Mouse (Mus musculus): Measurements from ENCODE around the gene Nkx6-2.

The Nkx6-2 gene

DNA sequence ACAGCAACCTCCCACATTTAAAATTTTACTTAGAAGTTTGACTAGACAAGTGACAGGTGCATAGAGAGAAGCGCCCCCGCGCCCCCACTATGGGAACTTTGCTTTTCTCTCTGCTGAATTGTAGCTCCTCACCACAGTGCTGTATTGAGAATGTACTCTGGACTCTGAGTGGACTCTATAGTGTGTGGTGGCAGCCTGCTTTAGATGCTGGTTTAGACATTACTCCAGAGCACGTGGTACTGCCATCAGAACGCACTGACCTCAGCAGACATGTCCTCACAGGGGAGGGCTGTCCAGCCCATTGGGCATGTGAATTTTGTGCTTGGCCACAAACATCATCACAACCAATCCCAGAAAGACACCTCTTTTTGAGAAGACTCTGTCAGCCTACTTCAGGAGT is 11.8 kb downstream of the Nkx6-2 start:
- 94% methylated on average over 5 of the region's 5 CpGs for WGBS

DNA sequence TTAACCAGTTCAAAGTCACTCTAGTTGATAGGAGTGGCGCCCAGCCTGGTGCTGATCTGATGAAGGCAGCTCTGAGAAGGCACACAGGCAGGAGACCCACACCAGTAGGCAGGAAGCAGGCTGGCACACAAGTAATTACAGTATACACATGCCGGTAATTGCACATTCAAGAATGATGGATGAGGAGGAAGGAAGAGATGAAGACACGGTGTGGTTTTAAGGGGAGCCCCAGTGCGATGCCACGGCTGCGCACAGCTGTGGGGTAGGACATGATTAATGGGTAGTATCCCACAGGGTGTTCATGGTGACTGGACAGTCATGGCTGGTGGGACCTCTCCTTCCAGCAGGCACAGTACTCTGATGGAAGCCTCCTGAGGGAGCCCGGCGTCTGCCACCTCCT is 16.1 kb downstream of the Nkx6-2 start:
- WGBS: 86% methylated on average over 8 of the region's 8 CpGs

DNA sequence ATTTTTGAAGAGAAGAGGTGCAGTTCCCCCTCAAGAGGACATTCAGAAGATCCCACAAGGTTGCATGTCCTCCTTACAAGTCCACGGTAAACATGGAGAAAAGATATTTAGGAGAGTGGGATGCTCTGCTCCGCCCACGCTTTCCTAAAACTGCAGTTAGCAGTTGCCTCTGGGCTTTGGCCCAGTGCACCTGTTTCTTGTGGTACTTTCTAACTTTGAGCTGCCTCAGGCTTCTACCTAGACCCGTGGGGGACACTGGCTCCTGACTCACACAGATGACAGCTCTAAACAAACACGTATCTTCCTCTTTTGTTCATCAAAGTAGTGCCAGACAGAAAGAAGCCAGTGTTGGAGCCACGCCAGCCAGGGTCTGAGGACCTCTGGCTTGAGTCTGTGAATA is 16.6 kb downstream of the Nkx6-2 start:
- 61% methylated on average over 6 of the region's 6 CpGs for WGBS

DNA sequence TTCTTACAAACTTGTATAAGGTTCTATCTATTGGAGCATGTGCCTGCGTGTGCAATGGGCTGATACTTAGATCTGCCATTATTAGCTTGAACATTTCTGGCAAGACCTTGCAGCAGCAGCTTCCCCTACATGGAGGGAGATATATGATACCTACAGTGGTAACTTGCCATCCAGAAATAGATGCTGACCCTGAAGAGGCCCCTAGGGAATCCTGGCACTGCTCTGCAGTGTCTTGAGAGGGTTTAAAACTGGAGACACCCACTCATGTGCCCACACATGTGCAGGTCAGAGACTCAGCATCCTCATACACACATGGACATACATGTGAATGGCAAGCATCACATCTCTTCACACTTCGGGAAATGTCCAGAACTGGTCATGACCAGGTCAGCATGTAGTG is 18.4 kb downstream of the Nkx6-2 start:
- 94% methylated on average over 2 of the region's 2 CpGs for WGBS

DNA sequence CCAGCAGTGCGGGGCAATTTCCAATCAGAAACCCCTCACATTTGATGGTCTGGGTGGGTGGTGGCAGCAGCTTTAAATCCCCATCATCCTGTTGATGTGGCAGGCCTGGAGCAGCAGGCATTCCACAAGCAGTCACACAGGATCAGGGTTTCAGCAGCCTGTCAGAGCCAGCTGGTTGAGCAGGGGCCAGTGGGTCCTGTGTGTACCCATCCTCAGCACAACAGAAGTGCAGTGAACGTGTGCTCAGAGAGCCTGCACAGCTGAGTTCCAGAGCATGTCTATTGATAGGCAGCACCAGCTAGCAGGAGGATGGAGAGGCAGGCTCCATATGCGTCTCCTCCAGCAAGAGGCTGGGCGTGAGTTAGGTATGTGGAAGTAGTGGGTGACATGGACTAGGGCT is 19.2 kb downstream of the Nkx6-2 start:
- 68% methylated on average over 4 of the region's 4 CpGs for WGBS

DNA sequence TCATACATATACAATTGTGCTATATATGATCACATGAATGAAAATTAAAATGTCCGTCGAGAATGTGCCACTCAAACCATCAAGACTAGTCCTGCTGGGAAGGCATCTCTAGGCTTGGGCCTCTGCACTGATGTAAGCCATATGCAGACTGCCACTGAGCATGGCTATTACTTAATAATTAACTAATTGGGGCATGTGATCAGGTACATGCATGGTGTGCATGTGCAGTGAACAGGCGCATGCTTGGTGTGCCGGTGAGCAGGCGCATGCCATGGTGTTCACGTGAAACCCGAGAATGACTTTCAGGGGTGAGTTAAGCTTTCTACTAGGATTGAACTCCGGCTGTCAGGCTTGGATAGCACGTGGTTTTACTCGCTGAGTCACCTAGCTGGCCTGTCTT is 22.9 kb downstream of the Nkx6-2 start:
- 93% methylated on average over 10 of the region's 10 CpGs for WGBS

DNA sequence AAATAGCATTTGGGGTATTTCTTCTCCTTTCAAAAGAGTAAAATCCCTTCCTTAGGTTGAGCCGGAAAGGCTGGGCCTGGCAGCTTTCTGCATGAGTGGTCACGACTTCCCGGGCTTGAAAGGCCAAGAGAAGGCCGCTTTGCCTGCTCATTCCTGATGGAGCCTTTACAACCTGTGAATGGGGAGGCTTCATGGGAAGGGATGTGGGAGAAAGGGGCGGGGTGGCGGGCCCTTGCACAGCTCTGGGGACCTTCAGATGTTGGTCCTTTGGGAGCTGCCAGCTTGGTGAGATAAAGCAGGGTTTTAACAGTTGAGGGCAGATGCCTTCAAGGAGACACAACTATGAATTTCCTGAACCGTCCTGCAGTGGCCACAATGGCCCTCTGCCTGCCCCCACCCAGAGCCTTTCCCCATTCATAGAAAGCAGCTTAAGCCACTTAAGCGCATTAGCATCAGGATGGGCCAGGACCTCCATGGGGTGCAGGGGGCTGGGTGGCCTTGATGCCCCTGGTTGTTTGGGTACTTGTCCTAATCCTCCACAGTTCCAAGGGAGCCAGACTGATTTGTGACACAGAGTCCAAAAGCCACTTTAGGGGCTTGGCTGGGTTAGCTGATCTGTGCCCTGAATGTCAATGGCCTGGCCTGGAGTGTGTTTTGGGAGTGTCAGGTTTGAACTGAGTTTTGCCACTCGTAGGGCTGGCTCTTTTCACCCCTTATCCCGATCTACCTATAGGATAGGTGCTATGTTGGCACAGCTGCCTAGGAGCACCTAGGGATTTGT is 25.7 kb downstream of the Nkx6-2 start:
- 75% methylated on average over 10 of the region's 10 CpGs for WGBS

DNA sequence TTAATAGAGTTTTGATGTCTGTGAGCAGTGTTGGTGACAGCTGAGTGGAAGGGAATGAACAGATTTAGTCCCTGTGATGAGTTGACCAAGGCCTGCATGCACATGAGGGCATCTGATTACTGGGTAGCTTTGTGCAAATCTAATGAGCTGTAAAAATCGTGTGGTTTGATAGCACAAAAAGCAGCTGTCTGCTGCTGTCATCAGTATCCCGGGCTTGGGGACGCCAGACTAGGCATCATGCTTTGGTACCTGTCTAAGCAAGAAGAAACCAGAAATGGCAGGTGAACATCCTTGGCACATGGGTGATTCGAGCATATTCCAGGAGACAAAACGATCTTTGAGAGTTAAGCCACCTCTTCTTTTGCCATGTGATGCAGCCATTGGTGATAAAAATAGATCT is 26.3 kb downstream of the Nkx6-2 start:
- 50% methylated on average over 5 of the region's 5 CpGs for WGBS

DNA sequence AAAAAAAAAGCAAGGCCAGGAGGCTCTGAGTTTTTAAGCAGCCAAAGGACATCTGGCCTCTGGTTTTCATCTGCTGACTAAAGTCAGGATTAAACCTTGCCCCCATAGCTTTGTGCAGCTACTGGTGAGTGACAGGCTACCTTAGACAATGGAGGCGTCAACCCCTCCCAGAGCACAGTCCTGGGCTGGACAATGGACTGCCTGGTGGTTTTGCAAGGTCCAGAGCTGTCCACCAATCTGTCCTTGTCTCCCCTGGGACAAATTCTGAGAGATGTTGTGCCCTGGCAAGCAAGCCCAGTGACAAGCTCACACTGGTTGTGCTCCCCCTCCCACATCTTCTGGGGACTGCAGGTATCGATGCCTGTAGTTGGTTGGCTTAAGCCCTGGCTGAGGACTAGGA is 31.1 kb downstream of the Nkx6-2 start:
- 91% methylated on average over 2 of the region's 2 CpGs for WGBS

DNA sequence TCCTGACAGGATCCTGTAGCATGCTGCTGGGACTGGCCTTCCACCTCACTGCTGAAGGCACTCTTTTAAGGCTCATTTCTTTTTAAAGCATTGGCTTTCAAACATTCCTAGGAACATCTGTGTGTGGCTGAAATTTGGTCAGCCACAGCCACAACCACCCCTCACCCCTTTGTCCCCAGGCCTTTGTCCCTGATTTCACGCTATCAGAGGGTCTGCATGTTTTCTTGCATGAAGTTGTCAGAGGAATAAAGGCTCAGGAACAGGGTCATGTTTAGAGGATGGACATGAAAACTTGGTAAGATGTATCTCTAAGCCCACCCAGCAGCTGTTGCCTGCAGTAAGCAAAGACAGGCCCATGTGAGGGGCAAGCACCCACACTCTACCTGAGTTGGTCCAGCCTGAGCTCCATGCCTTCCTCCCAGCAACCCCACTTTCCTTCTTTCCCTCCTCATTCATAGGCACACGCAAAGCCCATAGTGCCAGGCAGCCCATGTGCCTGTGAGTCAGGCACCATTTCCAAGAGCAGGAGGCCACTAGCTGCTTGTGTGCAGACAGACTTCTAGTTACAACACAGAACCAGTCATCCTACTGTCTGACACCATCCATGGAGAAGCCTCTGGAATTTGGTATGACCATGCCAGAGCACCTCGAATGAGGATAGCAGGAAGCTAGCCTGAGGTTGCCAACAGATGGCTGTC is 32.4 kb downstream of the Nkx6-2 start:
- WGBS: 79% methylated on average over 3 of the region's 3 CpGs

DNA sequence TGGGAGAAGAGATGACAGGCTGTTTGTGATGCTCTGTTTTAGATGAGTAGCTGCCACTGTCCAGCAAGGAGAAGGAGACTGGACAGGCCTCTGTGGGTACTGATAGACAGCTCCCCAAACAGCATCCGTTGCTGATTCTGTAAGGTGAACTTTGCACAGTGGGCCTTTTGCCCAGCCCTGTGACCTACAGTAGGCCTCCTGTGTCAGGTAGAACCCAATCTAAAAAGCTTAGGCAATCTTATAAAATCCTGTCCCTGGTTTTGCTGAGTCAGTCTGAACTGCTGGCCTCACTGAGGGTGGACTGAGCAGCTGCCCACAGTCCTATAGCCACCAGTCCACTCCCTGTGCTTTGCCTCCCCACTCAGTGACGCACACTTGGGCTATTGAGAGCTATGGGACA is 35.3 kb downstream of the Nkx6-2 start:
- WGBS: 94% methylated on average over 2 of the region's 2 CpGs

DNA sequence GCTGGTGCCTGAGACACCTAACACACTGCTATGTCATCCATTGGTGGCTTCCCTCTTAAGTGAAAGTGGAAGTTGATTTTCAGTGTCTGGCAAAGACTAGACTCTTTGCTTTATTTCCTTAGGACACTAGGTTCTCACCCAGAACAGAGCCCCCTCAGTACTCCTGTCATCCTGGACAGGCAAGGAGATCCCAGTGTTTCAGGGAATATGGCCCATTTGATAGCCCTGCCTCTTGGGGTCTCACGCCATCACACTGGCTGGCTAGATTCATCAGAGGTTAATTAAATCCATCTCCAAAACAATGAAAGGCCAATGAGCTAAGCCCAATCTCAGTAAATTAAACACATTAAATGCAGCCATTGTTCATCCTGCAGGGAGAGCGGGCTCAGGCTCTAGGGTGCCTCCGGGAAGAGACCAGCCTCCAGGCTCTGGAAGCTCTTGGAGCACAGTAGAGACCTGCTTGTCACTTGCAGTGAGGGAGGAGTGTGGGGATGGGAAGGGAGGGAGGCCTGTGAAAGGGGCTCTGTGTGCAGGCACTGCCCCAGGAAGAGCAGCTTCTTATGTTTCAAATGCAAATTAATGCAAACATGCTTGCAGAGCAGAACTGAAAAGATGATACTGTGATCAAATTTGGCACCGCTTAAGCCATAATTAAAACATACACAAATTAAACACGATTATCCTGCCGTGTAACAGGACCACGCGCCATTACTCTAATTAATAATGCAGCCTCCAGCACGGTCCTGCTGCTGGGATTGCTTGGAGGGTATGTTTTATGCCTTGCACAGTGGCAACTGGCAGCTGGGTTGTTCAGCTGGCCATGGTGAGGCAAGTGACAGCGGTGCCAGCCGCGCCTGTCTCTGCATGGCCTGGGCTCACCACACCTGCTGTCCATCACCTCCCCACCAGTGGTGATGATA is 37.6 kb downstream of the Nkx6-2 start:
- WGBS: 52% methylated on average over 12 of the region's 12 CpGs

DNA sequence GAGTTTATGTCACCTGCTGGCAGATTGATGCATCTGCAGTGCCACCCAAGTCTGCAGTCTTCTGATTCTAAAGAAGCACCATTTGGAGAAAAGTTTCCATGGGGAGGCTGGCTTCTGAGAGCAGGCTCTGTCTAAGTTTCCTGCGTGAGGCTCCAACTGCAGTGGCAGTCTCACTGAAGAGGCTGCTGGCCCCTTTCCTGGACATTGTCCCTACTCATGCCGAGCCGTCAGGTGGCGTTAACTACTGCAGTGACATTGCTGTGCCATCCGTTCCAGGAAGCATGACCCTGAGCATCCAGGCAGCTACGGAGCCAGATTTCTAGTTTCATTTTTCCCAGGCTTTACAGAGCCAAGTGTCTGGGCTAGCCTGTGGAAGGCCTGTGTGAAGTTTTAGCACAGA is 41.2 kb downstream of the Nkx6-2 start:
- WGBS: 89% methylated on average over 6 of the region's 6 CpGs

DNA sequence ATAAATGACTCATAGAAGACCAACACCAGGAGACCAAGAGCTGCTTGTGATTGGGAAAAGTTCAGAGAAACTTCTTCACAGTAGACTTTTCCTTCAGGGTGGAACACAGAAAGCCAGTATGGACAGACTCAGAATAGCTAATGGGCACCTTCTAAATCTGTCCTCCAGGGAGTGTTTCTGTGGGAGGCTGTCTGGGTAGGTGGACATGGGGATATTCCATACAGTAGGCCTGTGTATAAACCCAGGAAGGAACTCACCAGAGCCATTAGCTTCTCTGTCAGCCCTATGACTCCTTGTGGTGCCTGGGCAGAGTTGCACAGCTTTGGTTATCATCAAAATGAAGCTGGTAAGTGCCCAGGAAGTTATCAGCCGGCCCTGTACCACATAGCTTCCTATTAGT is 42.0 kb downstream of the Nkx6-2 start:
- 71% methylated on average over 1 of the region's 1 CpGs for WGBS

DNA sequence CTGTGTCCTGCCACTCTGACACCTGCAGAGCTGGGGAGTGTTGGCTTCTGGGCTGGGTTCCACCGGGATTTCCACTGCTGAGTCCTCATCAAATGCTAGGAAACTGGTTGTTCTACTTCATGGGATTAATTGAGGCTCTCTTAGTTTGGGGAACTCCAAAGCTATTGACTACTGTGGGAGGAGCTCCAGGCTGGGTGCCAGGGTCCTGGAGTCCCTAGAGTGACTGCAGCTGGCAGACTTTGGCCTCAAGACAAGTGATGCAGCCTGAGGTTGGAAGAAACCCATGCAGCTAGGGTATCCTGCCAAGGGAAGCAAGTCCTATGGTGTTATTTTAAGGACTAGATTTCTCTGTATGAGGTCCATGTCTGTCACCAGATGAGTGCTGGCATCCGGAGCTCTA is 44.1 kb downstream of the Nkx6-2 start:
- WGBS: 56% methylated on average over 2 of the region's 2 CpGs

DNA sequence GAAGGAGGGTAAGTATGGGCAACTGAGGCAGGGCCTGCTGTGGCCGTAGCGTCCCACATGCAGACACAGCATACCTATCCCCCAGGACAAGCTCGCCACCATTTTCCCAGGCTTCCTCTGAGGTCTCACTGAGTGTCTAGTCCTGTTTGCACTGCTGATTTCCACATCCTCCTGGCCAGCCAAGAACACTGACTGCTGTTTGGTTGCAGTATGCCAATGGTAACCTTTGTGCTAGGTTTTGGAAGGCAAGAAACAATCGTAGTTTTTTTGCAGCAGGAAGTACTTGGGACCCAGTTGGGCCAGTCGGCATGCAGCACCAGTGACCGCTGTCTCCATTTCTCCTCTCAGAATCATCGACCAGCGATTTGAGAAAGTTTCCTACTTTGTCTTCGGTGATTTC is 44.8 kb downstream of the Nkx6-2 start:
- WGBS: 95% methylated on average over 9 of the region's 9 CpGs

DNA sequence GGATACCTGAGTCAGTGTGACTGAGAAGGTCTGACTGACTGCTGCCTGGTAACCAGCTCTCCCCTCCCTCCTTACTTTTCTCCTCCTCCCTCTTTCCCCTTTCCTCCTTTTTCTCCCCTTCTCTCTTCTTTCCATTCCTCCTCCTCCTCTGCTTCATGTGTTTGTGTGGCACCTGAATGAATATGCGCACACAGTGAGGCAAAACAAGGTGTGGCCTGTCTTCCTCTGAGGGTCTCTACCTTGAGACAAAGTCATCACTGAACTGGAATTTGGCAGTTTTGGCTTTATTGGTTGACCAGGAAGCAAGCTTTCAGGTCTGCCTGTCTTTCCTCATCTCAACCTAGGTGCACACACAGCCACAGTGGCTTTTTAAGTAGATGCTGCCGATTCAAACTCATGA is 45.8 kb downstream of the Nkx6-2 start:
- WGBS: 95% methylated on average over 2 of the region's 2 CpGs

DNA sequence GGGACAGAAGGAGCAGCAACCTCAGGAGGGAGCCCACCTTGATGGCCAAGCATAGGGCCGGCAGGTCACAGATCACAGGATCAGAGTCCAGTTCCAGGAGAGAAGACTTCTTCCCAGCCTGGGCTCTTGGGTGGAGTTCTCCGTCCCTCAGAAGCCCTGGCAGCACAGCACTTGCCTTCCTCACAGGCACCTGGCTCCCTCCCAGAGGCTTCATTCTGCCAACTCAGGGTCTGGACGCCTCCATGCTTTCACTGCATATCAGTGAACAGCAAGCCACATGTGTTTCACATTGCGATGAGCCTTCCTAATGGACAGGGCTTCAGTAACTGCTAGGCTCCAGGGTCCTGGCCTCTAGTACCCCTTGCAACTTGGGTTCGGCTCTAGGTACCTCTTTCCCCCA is 46.3 kb downstream of the Nkx6-2 start:
- 78% methylated on average over 5 of the region's 5 CpGs for WGBS

DNA sequence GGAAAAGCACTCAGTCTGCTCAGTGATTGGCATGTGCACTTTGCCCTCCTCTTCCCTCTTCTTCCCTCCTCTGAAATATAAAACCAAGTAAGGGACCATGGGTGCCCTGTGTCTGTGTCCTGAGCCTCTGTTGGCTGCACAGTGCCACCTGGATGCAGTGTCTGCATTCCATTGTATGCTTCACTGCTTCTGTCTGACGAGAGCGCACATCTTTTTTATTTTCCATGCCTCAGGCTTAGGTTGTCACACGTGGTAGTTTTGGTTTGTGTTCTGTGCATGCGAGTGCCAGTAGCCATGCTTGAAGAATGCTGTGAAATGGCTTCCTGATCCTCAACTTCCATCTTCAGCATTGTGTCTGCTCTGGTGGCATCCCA is 51.2 kb downstream of the Nkx6-2 start:
- 85% methylated on average over 4 of the region's 4 CpGs for WGBS

DNA sequence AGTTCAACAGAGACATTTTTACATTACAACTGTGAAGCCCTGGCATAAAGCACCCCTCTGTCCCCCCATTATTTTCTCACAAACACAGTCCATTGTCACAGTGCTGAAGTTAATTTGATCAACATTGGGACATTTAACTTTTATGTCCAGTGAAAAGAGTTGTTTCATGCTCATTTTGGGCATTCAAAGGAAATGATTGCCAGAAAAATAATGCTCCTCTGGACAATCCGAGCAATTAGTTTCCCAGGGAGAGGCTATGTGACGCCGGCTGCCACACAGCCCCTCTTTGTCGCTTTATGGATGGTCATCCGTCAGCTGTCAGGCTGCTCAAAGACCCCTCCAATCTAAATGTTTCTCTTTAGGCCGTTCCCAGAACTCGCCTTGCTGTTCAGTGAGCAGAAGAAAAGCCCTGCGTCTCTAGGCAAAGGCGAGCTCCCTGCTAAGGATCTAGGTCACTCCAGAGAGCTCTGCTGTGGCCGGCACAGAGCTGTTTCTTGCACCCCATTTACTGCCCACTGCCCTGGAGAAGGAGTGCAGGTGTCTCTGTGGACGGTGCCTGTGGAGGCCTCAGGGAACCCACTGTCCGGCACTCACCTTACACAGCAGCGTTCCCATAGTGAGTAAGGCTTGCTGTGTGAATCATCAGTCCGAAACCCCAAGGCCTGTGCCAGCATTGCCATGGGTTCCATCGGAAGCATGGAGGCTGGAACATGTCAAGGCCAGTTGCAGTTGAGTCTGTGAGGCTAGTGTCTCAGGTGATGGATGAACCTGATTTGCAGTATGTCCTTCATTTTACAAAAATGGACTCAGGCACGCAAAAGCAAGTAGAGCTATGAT is 51.8 kb downstream of the Nkx6-2 start:
- 72% methylated on average over 16 of the region's 16 CpGs for WGBS

All from cerebral cortex, adult 2 months (tissue).